Mouse (Mus musculus): ENCODE data around the gene Arnt.
"Not testable (repeated sequence)": the region's sequence is repeated elsewhere in the genome, so short reads cannot be mapped to it uniquely, and the experiment has no call there.

- not testable (repeated sequence) for TF ChIP-seq CTCF (IDR thresholded peaks at IDR 0.05; ENCODE audit: insufficient read depth, low read length); POLR2A (IDR thresholded peaks at IDR 0.05; ENCODE audit: borderline replicate concordance, extremely low read depth, low read depth, low read length)
These were observed 5.8 kb upstream of the Arnt start for GRCm38 (mm10) chr3:95428423-95428822.
